Mouse (Mus musculus) kidney, postnatal 10 days (tissue): ENCODE results near the gene Adgra3.

Experiments
- DNase-seq: peaks from one replicate; pipeline ENCODE4 v3.0.0; 2021; ENCODE audit warnings: mixed read lengths

Adgra3 gene

DNA sequence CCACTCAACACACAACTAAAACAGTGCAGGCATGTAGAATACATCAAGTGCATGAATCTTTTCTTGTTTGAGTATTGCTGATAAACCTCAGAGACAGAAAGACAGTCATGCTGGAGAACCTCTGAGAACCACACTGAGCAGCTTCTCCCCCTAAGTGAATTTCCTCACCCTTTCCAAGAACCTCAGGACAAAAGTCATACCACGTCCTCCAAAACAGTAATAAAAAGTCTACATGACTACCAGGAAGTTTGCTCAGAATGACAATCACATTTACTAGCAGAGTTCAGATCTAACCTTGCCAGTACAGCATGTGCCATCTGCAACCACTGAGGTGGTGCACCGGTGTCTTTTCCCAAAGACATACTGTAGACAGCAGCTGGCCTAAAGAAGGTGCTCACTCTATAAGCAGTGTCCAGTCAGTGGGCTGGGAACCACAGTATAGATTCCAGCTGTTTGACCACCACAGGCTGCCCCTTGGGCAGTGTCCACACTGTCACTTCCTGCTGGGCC, 27.0 kb downstream of the Adgra3 start:
- DNase-seq, result no peak

DNA sequence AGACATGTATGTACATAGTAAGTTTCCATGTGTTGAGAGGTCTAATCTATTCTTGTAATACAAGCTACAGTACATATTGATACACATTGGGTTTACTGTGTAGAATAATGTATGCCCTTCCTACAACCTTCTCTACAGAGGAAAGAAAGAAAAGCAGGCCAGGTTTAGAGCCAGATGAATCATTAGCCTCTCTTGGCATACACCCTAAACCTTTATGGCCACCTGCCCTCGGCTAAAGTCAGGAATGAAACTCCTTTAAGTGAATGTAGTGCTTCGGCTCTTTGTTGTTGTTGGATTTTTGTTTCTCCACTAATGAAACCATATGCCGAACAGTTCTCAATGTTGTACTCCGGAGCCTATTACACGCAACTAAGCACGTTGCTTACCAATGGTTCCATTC, 27.5 kb downstream of the Adgra3 start:
- no peak for DNase-seq

DNA sequence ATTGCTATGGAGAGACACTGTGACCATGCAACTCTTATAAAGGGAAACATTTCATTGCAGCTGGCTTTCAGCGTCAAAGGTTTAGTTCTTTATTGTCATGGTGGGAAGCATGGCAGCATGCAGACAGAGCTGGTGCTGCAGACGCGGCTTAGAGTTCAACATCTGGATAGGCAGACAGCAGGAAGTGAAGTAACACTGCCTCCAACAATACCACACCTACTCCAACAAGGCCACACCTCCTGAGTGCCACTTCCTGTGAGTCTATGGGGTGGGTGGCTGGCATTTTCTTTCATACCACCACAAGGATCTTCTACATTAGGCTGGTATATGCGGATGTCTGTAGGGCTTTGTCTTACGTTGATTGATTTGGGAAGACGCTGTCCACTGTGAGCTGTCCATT, 29.1 kb downstream of the Adgra3 start:
- no peak for DNase-seq

DNA sequence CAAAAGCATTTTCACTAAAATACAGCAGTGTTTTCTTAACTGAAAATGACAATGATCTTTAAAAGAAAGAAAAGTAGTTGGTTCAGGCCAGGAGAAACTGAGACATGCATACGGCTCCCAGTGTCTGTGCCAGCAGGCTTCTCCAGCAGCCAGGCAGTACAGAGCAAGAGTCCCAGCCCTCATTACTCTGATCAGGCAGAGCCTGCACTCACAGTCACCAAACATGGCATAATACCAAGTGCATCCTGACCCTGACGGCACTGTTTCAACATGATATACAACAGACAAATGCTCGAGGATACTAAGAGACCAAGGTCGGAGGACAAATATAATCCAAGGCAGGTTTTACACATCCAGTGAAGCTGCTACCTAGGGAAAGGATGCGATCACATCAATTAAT, 31.2 kb downstream of the Adgra3 start:
- DNase-seq, result no peak

DNA sequence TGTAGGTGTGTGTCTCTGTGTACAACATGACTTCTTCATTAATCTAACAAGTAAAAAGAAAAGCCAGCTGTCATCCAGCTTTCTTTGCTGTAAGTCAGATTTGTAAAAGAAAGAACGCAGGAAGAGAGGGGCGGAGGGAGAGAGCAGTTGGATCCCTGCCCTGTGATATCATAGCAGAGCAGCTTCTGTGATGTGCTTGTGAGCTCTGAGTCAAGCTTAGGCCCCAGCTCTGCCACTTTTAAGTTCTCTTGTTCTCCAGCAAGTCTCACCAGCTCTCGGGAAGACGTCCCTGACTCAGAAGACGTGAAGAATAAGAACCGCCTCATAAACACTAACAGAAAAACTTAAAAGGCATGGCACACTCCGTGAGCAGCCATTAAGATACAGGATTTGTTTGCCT, 31.8 kb downstream of the Adgra3 start:
- DNase-seq, result no peak

DNA sequence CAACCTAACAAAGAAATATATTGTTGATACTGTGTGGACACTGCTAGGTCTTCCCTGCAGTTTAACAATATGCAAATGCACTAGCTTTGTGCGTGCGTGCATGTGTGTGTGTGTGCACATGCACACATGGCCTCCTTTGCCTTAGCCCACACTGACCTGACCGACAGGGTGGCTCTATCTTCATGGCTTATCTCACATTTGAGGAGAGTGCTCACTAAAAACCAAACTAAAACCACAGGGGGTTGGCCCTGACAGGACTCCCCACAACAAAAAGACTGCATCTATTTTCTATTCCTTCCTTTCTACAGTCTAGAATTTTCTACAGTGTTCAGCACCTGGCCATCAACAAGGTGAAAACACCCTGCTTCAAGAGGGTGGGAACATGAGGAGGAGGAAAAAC, 32.7 kb downstream of the Adgra3 start:
- DNase-seq, result no peak

DNA sequence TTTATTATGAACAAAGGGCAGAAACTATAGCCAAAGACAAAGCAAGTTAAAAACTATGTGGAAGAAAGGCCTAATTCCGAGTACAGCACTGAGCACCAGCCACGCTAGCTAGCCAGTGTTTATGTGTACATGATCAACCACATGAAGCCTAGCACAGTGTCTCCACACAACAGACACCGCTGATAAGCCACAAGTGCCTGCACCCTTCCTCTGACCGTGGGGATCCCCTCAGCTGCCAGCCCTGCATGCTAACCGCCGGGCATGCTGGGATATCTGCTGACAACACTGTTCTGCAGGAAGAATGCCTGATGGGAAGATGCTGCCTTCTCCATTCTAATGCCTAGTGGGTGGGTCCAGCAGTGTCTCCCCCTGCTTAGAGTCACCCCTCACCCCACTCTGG, 34.7 kb downstream of the Adgra3 start:
- DNase-seq, result no peak

DNA sequence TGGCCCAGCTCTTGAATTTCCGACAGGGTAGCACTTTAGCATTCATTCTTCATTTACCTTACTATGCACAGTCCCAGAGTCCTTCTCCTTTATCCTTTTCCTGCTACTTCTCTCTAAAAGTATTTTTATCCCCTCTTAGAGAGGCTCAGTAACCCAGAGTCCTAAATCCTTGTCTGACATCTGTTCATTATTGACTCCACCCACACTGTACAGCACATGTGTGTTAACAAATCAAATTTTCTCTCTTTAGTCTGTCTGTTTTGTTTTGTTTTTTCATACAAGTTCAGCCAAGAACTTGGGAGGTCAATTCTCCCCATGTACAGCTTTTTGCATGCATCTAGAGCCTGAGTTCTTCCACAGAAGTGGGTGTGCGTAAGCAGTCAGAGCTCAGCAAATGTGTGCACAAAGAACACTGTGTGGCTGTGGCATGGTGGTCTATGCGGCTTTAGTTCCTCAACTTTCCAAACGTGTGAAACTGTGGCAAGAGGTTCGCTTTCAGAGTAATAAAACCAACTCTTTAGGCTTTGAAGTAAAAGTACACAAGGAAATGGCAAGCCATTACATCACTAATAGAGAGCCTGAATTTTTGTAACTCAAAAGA, 42.7 kb downstream of the Adgra3 start:
- no peak for DNase-seq

DNA sequence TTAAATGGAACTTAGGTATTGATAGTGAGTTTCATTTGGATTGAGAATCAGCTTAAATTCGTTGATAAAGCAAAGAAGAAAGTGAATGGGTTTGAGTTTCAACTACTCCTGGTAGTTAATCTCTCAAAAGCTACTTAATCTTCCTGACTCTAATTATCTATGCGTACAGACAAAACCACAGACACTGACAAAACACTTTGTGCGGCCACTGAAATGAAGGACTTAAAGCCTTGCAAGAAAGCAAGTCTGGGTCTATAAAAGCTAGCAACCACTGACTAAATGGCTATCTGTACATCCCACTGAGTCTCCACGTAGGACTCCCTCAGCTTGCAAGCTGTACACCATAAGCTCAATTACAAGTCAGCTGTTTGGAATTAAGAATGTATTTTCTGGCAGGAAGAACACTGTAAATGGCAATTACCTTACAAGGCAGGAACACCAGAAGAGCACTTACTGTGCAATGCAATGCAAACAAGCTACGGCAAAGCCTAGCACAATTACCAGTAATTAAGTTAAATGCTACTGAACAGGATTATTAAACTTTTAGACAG, 43.6 kb downstream of the Adgra3 start:
- no peak for DNase-seq

DNA sequence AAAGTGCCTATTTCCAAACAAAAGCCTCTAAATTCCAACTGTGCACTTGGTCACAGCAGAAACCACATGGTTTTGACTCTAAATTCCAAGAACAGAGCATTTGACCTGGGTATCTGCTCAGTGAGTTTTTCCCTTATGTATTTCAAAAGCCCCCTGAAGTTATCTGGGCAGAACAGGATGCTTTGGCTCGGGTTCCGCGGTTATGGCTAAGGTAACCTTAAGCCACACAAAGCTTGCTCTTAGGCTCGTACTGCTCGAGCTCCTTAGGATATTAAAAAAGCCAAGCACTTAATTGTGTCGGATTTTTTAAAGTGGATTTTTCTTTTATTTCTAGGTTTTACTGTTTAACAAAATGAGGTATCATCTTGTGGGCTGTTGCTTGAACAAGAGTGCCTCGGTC, 44.1 kb downstream of the Adgra3 start:
- no peak for DNase-seq

DNA sequence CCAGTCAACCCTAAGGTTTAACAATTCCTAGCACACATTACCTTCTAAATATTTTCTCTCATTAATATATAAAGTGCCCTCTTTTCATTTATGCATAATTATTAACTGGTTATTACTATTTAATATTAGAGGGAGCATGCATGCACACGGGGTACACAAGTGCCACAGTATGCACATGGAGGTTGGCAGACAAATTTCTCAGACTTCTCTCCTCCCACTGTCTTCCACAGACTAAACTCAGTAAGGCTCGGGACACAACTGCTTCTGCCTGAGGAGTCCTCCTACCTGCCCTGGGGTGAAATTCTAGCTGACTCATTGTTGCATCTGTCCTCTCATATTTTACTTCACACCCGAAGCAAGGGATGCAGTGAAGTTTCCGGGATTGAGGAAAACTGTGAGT, 44.8 kb downstream of the Adgra3 start:
- DNase-seq, result no peak

DNA sequence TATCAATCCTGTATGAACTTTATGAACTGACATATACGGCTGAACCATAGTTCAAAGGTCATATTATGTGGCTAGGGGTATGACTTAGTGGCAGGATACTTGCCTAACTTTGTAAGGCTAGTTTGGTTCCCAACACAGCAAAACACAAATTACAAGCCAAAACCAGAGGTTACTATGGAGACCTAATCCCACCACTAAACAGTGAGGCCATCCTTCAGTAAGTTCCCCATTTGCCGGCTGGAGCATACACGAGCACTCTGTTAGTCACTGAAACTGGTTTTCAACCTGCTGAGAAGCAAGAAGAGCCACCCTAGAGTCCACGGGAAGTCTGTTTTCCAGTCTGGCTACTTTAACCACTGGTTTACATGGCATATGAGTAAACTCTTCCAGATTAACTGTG, 50.0 kb downstream of the Adgra3 start:
- no peak for DNase-seq

DNA sequence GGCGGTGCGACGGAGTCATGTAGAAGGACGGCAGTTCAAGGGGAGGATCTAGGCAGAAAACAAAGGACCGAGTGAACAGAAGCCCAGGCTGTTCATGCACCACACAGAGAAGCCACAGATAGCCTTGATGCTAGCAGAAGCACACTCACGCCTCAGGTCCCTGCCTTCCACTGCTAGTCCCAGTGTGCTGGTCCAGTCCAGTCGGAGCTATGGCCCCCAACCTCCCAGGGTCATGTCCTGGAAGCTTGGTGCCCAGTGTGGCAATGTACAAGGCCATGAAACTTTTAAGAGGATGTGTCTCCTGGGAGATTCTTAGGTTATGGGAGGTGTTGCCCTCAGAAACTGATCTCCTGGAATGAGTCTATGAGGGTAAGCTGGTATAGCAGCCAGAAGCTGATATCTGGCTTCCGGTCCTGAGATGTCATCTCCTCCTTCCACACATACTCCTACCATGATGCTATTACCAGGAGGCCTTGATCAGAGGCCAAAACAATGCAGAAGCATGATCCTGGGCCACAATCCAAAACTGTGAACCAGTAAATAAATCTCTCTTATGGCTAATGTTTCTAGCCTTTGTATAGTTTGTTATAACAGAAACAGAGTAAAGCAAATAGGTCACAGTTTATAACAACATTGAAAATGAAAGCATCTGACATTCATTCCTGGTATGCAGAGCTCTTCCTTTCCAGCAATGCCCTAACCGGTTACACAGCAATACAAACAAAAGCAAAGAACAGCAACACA, 51.7 kb downstream of the Adgra3 start:
- DNase-seq, result peak; percentile 40

DNA sequence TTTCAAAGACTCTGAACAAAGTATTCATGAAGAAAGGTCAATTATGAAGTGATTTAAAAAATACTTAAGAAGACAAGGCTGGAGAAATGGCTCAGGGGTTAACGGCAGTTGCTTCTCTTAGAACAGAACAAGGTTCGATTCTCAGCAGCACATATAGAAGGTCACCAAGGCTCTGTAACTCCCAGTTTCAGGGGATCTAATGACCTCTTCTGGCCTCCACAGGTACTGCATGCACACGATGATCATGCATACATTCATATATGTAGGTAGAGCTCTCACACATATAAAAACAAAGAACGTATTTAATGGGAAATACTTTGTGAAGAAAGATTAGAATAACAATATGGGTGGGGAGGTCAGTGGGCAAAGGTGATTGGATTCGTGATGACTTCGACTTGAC, 56.5 kb downstream of the Adgra3 start:
- peak; percentile 46 for DNase-seq

DNA sequence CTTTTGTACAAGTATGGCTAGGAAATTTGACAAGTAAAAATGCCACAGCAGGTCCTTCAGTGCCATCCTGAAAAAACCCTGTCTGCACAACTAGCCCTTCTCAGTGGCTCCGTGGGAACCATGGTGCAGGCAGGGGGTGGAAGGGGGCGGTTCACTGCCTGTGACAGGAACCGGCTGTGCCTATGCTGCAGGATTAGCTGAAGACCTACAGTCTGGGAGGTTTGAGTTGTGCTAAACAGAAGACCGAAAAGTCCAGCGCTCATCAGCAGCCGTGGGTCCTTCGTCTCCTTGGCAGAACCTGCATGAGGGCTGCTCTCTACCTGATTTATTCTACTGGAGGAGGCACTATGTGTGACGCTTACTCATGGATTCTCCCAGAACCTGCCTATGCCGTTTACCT, 59.0 kb downstream of the Adgra3 start:
- peak; percentile 60 for DNase-seq

DNA sequence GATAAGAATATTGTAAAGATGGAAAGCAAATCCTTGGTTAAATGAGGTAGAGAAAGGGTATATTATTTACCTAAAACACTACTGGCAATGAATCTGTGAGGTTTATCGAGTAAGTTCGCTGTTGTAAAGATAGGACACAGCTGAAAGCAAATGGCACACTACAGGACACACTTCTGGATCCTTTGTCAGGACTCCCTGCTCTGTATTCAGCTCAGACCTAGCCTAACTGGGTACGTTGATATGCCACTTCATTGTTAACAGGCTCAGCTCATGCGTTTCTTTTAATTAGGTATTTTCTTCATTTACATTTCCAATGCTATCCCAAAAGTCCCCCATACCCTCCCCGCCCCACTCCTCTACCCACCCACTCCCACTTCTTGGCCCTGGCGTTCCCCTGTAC, 61.8 kb downstream of the Adgra3 start:
- no peak for DNase-seq

DNA sequence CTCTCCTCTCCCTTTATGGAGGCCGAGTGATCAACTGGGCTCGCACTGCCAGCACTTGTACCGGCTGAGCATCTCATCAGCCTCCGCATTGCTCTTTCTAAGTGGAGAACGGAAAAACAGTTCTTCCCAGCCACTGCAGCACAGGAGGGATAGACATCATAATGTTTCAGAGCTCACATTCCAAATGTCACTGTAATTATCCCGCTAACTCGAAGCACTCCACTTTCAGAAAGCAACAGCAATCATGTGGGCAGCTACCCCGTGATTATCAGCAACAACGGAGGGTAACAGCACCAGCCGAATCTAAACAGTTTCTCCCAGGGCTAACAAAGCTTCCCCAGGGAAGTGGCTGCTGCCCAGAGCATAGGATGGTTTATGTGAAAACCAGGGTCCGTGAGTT, 62.3 kb downstream of the Adgra3 start:
- DNase-seq, result no peak

DNA sequence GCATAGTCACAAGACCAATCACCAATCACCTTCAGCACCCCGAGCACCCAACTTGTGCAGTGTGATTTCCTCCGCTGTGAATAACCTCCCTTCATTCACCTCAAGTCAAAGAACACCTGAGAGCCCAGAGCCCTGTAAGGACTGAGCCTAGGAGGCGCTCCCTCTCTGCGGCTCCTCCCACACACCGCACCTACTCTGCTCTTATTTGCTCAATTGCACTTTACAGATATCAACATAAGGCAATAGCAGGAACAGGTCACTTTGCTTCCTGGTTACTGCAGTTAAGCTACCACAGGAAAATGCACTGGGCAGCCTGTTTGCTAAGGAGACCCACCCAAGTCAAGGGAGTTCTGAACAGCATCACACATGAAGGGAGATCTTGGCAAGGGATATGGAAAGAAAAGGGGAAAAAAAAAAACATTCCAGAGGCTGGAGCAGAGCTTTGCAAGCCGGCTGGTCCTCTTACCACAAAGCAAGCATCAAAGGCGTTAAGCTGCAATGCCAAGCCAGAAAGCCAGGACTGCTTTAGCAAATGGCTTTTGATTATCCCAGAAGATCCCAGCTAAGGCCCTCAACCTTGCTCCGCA, 68.0 kb downstream of the Adgra3 start:
- DNase-seq, result no peak

DNA sequence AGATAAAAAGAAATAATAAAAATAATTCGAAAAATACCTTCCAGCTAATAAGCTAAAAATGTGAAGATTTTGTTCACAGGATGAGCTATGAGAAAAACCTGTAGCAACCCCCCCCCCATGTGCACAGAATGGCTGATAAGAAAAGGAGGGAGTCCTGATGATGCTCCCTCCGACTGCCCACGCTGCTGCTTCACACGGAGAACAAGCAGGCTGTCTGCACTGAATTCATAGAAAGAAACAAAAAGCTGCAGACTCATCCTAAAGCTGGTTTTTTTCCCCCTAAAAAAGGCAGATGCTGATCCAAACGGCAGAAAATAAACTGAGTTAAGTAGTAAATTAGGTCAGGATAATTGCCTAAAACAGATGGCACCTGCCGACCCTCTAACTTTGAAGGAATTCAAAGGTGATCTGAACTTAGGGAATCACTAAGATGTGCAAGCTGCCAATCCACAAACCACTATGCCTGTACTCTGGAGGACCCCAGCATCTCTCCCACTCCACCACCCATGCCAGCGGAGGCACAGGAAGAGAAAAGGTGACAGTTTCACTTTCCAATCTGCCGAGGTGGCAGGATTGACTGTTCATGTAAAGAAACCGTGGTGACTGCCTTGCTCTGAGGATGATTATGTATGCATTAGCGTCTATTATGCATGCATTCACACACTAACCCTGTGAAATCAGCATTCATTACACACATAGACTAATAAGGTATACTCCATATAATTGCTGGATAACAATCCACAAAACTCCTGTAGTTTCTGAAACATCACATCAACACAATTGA, 70.6 kb downstream of the Adgra3 start:
- DNase-seq, result no peak

DNA sequence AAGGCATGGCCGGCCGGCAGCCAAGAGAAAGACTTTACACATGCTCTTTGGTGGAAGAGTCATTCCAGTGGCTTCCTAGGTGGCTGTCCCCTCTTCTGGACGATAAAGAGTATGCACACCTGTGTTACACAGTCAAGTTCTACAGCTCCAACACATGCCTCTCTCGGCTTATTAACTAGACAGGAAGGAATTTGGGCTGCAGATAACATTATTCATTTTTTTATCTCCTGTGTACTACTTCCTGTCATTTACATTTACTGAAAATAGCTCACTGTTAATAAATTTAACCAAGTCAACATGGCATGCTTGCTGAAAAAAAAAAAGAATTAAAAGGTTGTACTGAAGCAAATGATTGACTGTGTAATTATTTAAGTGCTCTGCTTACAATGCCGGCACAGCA, 78.1 kb downstream of the Adgra3 start:
- no peak for DNase-seq

DNA sequence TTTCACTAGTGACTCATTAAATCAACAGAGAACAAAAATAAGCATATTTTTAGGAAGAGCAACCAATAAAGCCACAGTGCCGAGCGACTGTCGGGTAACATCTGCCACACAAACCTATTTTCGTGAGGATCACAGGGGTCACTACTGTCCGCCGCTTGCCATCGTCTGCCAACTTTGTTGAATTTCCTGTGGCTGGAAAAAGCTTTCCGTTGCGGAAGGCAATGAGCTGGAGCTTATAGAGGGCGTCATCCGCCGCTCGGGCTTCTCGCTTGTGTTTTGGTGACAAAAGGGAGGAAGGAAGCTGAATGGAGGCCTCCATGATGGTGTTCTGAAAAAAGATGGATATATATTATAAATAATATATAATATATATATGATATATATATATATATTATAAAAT, 79.6 kb downstream of the Adgra3 start:
- DNase-seq, result peak; percentile 22

DNA sequence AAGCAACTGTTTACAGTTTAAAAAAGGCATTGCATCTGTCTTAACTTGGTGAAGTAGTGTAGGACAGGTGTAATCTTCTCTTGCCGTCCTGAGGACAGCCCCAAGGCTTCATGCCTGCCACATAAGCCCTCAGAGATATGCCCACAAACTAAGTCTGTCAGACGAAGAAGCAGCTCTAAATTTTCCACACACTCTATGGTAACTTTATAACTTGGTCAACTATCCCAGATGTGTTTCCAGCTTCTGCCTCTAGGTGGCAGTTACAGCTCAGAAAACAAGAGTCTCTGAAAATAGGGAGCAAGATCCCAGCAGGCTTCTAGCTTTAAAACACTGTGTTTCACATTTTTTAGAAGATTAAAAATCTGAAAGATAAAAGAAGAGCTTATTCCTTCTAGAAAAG, 82.8 kb downstream of the Adgra3 start:
- peak; percentile 83 for DNase-seq

DNA sequence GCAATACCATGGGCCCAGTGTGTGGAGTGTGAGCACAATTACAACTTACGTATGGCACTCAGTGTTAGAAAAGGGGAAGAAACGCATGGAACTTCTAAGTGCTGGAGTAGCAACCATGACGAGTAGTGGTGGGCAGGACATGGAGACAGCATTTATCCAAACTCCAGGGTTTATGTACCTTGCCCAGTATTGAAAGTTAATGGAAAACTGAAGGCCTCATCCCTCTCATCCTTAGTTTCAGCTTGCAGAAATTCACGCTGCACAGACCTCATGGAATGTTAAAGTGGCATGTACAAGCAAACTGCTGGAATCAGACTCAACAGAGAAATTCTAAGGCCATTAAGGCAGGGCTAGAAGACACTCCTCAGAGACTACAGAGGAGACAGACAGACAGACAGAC, 84.6 kb downstream of the Adgra3 start:
- DNase-seq, result no peak
